Mouse (Mus musculus) thymus, adult 18-20 months (tissue): Measurements from ENCODE around the gene Hdac4.

Experiments used
- DNase-seq, 2 experiments: peaks; one replicate each; pipeline ENCODE4 v3.0.0; 2022; ENCODE audit warnings: mixed read lengths in 2 of 2

Gene Hdac4

GRCm38 (mm10) chr1:92098456-92098855 lies 97.0 kb downstream of the Hdac4 start:
- no peak for DNase-seq

GRCm38 (mm10) chr1:92096991-92097525 lies 98.4 kb downstream of the Hdac4 start:
- no peak for DNase-seq

- DNase-seq: no peak
Observed at GRCm38 (mm10) chr1:92092286-92092685, 103.2 kb downstream of the Hdac4 start.

GRCm38 (mm10) chr1:92087821-92088220 lies 107.7 kb downstream of the Hdac4 start:
- DNase-seq: no peak

GRCm38 (mm10) chr1:92087343-92087742 lies 108.2 kb downstream of the Hdac4 start:
- DNase-seq: no peak

GRCm38 (mm10) chr1:92086841-92087240 lies 108.7 kb downstream of the Hdac4 start:
- no peak for DNase-seq

GRCm38 (mm10) chr1:92086277-92086813 lies 109.2 kb downstream of the Hdac4 start:
- no peak for DNase-seq

GRCm38 (mm10) chr1:92084738-92085137 lies 110.8 kb downstream of the Hdac4 start:
- DNase-seq: no peak

GRCm38 (mm10) chr1:92084004-92084403 lies 111.5 kb downstream of the Hdac4 start:
- no peak for DNase-seq

- no peak for DNase-seq
Observed at GRCm38 (mm10) chr1:92082837-92083541, 112.5 kb downstream of the Hdac4 start.

- no peak for DNase-seq
Observed at GRCm38 (mm10) chr1:92082156-92082836, 113.2 kb downstream of the Hdac4 start.

- peak; percentile 61 to 81 for DNase-seq
Observed at GRCm38 (mm10) chr1:92079982-92080537, 115.4 kb downstream of the Hdac4 start.

- DNase-seq: no peak
Observed at GRCm38 (mm10) chr1:92075312-92075711, 120.2 kb downstream of the Hdac4 start.

GRCm38 (mm10) chr1:92074655-92075054 lies 120.8 kb downstream of the Hdac4 start:
- no peak for DNase-seq

- DNase-seq: no peak
Observed at GRCm38 (mm10) chr1:92069932-92070677, 125.4 kb downstream of the Hdac4 start.

- DNase-seq: peak in 1 of 2 experiments; percentile 22
Observed at GRCm38 (mm10) chr1:92069464-92069863, 126.0 kb downstream of the Hdac4 start.

- DNase-seq: no peak
Observed at GRCm38 (mm10) chr1:92064307-92064706, 131.2 kb downstream of the Hdac4 start.

- DNase-seq: no peak
Observed at GRCm38 (mm10) chr1:92063271-92063670, 132.2 kb downstream of the Hdac4 start.

- DNase-seq: no peak
Observed at GRCm38 (mm10) chr1:92061198-92062073, 134.1 kb downstream of the Hdac4 start.

GRCm38 (mm10) chr1:92060532-92061064 lies 134.9 kb downstream of the Hdac4 start:
- no peak for DNase-seq

GRCm38 (mm10) chr1:92059571-92059970 lies 135.9 kb downstream of the Hdac4 start:
- DNase-seq: no peak
